In the genomic region with DNA sequence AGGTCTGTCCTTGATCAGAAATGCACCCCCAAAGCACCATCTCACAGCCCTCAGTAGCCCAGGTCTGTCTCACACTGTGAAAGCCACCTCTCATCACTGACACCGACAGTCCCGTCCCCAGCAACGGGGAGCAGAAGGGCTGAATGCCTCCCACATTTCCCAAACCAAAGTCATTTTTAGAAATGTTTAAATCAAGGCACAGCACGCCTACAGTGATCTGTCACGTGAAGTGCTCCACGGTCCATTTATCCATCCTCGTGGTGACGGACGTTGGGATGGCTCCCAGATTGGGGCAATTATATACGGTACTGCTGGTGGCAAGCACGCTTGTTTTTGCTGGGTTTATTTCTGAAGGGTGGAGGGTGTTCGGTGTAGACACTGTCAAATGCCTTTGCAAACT, we compare ENCODE assay signal across 19 mouse cellular contexts.
DNase-seq lines count a peak whose midpoint lies in the region; ATAC-seq and TF ChIP-seq lines count a peak whose summit lies in the region.
"Had no signal": no experiment of that assay in that cellular context is flagged by ENCODE, and none has a peak within 500 bp of the region (broad histone marks: within the 10 kb centered on the region; RNA-seq: fewer than 3 reads in every experiment).

No protein-coding gene starts in this region.

- ATAC-seq in monocyte, adult 5-6 weeks (replicated peaks; ENCODE audit: insufficient number of reproducible peaks, low FRiP score, low TSS enrichment, poor library complexity, severe bottlenecking), result no peak
- ATAC-seq: forebrain, embryonic 13.5 days; midbrain, embryonic 13.5 days had no signal

- intact Hi-C loops in left cerebral cortex, adult 2 months (cut with DNase I), result loop anchor here (10.0 kb wide), 4 partner anchors 132 to 972 kb away; no protein-coding TSS in a partner anchor

- peak; percentile 53 for DNase-seq in right cerebral cortex, adult 18-20 months
- DNase-seq in right cerebral cortex, postnatal 4 days, result no peak
- peak in 1 of 2 experiments; percentile 41 for DNase-seq in left cerebral cortex, adult 2 months (ENCODE audit: extremely low spot score in 1 of 2, low spot score in 2 of 2)
- DNase-seq in right cerebral cortex, postnatal 10 days (ENCODE audit: low spot score in 2 of 2), result peak; percentile 65 to 84
- DNase-seq in urinary bladder, postnatal 4 days (ENCODE audit: low spot score in 2 of 2), result no peak
- no peak for DNase-seq in Muller cell, postnatal 12 days (ENCODE audit: inconsistent ontology term)
- DNase-seq: cerebellum, adult 8-10 months; heart, adult 2 months; heart, postnatal 4 days; kidney, adult 18-20 months; kidney, postnatal 10 days; liver; lung, postnatal 10 days; thymus, postnatal 4 days had no signal

- TF ChIP-seq CTCF in left cerebral cortex, adult 2 months (IDR thresholded peaks at IDR 0.05), result no peak

- H3K4me3 ChIP-seq in left cerebral cortex, adult 2 months, result no peak overlapping the region
- H3K4me3 ChIP-seq: forebrain, embryonic 13.5 days; heart, adult 2 months; heart, embryonic 15.5 days; midbrain, embryonic 13.5 days; myocyte had no signal

- H3K27ac ChIP-seq in left cerebral cortex, adult 2 months, result peak overlapping the region; percentile 62; the same call in 1 of the 2 replicates
- H3K27ac ChIP-seq: forebrain, embryonic 13.5 days; heart, adult 2 months; heart, embryonic 15.5 days; midbrain, embryonic 13.5 days had no signal

Comparison
In these comparisons a context has a peak if more than half of its experiments do, and no peak if none do; other contexts are left out.
1. DNase-seq: peak in right cerebral cortex, adult 18-20 months (single experiment) and right cerebral cortex, postnatal 10 days (2 of 2); none in right cerebral cortex, postnatal 4 days (single experiment), urinary bladder, postnatal 4 days (0 of 2) and Muller cell, postnatal 12 days (single experiment).